Mouse (Mus musculus) adrenal gland, adult 18-20 months (tissue): Measurements from ENCODE around the gene Evl. TPM values are rescaled to one million over a fixed set of nuclear protein-coding genes. Genes with fewer than 3 reads are reported as not detected.
"Not testable (repeated sequence)": the region's sequence is repeated elsewhere in the genome, so short reads cannot be mapped to it uniquely, and the experiment has no call there.

Experiments used
- DNase-seq, 2 experiments: peaks; one replicate each; pipeline ENCODE4 v3.0.0; 2021 to 2022; ENCODE audit warnings: low spot score in 2 of 2
- total RNA-seq, 2 experiments: library from RNA; stranded (reverse); gene quantifications; 1 replicate in 1 of 2; 2 replicates in 1 of 2; pipeline ENCODE4 v1.2.3; 2021

Evl gene
- total RNA-seq, 2 experiments from 2014 or later: 37.3 to 43.4 TPM

DNA sequence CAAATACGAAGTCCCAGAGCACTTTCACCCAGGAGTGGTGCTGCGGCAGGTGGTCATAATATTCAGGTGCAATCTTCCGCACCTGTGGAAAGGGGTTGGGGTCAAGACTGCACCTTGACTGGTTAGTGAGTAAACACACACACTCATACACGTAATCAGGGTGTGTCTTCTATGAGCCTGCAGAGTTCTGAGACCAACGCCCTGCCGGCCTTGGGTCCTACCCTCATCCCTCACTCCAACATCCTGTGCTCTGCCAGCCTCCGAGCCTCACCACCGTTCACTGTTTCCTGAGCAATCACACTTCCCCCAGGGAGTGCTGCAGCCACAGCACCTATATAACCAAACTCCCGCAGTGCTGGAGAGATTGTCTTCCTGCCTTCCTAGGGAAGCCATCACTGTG, 136.0 kb downstream of the Evl start:
- DNase-seq: no peak

- no peak for DNase-seq
Measured at GRCm38 (mm10) chr12:108693592-108693991, 139.1 kb downstream of the Evl start.

DNA sequence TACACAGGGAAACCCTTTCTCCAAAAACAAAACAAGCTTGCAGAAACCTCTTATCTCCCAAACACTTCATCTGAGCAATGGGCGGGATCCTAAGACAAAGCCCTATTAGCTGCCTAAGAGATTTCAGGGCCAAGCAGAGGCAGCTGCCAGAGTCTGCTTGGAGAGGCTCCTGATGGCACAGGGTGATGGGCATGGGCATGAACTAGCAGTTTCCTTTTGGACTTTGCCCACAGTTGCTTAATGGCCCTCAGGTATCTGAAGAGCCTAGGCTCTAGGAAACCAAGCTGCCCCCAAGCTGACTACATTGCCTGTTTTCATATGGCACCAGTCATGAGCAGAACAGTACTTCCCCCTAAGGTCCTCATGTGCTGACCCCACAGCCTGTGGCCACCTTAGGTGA, 139.7 kb downstream of the Evl start:
- DNase-seq: no peak

GRCm38 (mm10) chr12:108698697-108699471, 144.4 kb downstream of the Evl start:
- DNase-seq: no peak

DNA sequence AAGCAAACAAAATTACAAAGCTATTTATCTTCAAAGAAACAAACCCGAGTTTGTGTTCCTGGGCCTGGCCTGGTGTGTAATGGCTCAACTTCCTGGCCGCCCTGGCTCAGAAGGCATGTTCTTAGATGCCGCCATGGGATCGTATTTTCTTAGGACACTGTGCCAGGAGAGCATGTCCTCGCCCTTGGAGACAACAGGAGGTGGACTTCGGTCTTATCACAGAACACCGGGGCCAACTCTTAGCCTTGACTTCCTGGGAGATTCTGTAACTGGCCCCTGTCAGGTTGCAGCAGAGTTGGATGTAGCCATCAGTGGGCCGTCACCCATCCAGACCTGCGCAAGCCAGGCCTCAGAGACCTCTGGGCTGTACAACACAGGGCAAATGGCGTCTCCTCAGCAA, 145.1 kb downstream of the Evl start:
- no peak for DNase-seq

DNA sequence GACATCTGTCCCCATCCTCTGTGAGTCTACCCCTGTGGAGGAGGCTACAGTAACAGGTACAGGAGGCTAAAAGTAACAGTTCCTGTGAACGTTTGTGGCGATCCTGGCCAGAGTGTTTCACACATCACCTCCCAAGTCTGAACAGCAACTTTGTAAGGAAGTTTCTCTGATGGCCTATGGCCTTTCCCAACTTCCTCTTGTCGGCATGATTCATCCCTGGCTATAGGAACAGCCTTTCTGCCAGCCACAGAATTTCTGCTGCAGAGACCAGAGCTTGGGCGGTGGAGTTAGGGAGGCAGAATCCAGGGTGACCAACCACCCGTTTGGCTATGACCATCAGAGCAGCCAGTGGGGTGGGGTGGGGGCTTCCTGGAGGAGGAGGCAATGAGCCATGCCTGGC, 145.5 kb downstream of the Evl start:
- DNase-seq: no peak

DNA sequence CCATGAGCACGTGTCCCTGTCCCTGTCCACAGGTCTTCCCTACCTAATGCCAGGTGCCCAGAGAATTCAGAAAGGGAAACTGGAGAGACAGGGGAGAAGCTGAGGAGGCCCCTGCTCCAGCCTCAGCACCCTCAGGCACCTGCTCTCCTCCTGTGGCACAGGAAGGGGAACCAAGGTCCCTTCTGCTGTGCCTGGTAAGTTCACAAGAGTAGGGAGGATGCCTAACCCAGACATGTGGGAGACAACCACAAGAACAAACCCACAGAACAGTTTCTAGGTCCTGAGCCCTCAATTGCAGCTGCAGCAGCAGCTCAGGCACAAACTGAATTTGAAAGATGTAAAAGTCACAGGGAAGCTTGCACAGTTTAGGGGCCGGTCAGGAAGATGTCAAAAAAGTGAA, 146.7 kb downstream of the Evl start:
- DNase-seq: no peak

- DNase-seq: no peak
Measured at GRCm38 (mm10) chr12:108702185-108702584, 147.7 kb downstream of the Evl start, which contains the start of gene Degs2. Gene Degs2 (minus strand): TSS chr12:108702315.

GRCm38 (mm10) chr12:108705486-108705885, 151.0 kb downstream of the Evl start:
- no peak for DNase-seq

- no peak for DNase-seq
Measured at GRCm38 (mm10) chr12:108706129-108706528, 151.6 kb downstream of the Evl start.

DNA sequence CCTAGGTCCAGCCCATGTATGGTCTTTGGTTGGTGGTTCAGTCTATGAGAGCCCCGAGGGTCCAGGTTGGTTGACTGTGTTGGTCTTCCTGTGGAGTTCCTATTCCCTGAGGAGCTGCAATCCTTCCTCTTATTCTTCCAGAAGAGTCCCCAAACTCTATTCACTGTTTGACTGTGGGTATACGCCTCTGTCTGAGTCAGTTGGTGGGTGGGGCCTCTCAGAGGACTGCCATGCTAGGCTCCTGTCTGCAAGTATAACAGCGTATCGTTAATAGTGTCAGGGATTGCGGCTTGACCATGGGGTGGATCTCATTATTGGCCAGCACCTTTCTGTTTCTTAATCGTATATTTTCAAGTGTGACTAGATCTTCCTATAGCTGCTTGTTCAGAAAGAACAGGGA, 154.9 kb downstream of the Evl start:
- DNase-seq: no peak

DNA sequence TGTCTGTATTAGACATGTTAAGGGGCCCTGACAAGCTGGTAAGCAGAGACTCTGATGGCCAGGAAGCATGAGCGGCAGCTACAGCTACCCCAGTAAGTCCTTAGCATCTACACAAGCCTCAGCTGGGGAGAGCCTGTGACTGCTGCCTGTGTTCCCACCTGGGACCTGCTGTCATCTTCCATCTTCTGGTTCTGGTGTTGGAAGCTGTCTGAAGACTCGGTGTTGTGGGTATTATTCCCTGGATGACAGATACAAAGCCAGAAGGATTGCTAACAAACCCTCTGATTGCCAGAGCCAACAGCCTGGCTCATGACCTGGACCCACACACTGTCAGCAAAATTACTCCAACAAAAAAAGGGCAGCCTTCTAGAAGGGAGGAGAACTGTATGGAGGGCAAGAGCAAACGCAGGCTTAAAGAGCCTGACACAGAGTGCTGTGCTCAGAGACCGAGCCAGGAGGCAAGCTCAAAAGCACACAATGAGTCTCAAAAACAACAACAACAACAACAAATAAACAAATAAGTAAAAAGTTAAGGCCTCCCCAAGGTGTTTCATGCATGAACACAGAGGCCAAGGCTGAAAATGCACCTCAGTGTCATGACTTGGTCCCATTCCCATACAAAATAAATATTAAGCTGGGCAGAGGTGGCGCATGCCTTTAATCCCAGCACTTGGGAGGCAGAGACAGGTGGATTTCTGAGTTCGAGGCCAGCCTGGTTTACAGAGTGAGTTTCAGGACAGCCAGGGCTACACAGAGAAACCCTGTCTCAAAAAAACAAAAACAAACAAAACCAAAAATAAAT, 155.6 kb downstream of the Evl start:
- DNase-seq: no peak

DNA sequence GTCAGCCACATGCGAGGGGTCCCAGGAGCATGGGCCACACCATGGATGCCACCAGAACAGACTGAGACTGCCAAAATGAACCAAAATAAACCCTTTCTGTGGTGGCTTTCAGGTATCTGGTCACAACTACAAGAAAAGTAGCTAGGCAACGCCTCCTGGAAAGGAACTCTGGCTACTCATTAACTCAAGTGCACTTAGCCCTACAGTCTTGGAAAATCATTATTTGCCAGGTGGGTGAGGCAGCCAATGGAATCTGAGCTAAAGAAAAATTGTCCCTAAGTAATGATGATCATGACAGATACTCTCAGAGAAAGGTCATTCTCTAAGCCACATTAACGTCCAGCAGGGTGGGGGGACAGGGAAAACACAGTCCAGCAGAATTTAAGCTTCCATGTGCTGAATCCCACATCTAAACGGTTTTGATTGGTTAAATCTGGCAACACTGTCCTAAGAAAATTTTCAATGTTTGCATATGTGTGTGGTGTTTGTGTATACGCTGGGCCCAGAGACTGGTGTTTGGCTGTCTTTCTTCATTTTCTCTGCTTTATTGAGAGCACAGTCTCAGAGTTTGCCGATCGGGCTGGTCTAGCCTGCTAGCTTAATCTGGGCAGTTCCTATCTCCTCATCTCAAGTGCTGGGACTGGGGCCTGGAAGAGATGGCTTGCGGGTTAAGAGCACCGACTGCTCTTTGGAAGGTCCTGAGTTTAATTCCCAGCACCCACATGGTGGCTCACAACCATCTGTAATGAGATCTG, 156.5 kb downstream of the Evl start:
- DNase-seq: no peak

DNA sequence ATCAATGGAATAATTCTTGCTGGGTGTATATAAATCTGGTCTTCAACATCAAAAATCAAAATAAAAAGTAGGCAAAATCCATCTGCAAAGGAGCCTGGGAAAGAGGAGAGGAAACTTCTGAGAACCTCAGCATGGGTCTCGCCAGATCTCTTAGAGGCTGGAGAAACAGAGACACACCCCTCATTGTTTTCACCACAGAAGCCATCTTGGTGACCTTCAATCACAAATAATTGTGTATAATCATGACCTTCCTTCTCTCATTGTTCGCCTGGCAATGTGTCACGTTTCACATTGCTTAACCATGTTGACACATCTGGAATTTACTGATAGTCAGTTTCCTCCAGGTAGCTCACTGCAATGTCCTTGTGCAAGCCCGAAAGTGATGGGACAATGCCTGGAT, 158.0 kb downstream of the Evl start:
- DNase-seq: no peak

GRCm38 (mm10) chr12:108713972-108714371, 159.5 kb downstream of the Evl start:
- not testable (repeated sequence) for DNase-seq

DNA sequence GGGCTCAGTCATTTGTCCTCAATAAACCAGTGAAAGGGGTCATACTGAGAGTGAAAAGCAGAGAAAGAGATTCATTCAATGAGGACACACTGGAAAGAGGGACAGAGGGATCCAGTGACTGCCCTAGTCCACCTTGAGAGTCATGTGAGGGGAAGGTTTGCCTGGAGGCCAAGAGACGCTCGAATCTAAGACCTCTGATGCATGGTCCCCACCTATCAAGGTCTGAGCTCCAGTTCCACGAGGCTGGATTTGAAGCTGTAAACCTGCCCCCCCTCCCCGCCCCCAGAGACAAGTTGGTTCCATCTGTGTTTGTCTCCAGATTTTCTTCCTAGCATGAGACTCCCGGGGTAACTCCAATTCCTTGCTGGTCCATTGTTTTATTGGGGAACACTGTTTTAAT, 161.3 kb downstream of the Evl start:
- DNase-seq: no peak

- no peak for DNase-seq
Measured at GRCm38 (mm10) chr12:108718485-108718884, 164.0 kb downstream of the Evl start.

- DNase-seq: no peak
Measured at GRCm38 (mm10) chr12:108722464-108722863, 167.9 kb downstream of the Evl start.

DNA sequence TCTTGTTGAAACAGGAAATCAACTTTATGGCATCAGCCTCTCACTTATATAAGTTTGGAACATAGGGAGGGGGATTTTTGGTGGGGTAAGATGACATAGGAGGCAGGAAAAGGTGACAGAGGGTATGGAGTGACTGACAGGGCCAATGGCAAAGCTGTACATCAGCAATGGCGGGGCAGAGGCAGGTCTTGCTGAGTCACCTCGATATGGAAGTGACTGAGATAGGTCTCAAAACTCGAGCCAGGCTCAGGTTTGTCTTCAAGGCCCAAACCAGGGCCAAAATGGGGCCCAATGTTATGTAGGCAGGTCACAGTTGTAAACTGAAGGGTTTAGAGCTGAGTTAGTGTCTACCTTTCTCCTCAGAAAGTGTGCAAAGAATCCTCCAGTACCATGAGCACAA, 169.3 kb downstream of the Evl start:
- DNase-seq: no peak

DNA sequence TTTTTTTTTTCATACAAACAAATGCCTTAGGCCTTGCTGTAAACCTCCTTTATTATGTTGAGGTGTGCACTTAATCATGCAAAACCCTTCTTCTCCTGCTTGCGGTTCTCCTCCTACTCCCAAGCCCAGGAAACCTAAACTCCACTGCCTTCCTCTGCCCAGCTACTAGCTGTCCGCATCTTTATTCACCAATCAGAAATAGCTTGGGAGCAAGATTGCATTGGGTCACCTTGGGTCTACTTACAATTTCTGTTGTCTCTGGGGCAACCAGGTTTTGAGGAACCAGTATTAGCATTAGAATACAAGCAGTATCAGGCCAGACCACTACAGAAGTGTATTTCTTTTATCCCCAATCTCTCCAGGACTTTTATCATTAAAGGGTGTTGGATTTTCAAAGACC, 179.9 kb downstream of the Evl start:
- no peak for DNase-seq

DNA sequence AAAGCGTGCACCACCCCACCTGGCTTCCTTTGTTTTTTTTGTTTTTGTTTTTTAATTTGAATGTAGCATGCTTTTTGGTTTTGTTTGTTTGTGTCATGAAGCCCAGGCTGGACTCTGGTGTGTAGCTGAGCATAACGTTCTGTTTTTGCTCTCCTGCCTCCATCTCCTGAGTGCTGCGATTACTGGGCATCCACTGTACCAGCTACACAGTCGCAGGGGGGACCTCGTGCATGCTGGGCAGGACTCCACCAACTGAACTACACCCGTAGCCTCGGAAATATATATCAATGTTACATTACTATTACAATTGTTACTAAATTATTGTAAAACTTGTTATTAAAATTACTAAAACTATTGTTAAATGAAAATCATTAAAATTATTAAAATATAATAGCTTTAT, 183.3 kb downstream of the Evl start:
- no peak for DNase-seq
